Mouse (Mus musculus) erythroblast, embryonic 14.5 days (primary cell): ENCODE data around the gene Cept1.

Source experiments
- GATA1 ChIP-seq: IDR thresholded peaks from 2 replicates; pipeline ENCODE4 v1.6.1; 2012; ENCODE audit warnings: low read length, inconsistent platforms, mixed read lengths
- TAL1 ChIP-seq: IDR thresholded peaks from 3 replicates; pipeline ENCODE4 v1.6.1; 2012; ENCODE audit warnings: low read length, inconsistent platforms, mixed read lengths

DNA sequence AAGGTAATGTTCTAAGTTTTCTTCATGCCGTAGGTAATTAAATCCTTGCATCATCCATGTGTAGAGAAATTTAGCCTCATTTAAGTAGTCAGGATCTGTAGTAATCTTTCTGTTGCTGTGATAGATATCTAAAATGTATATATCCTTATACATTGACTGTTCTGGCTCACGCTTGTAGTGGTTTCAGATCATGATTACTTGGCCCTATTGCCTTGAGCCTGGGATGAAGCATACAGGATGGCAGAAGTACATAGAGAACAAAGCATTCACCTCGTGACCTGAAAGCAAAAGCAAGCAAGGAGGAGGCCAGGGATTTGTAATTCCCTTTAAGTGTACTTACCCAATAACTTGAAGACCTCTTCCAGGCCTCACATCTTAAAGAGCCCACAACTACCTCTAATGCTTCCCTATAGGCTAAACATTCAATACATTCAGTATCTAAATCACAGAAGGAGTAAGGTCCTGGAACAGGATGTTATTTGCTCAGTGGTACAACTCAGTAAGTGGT is 8.2 kb upstream of the Cept1 start:
- TF ChIP-seq GATA1 (no peak), TAL1 (no peak)
